Mouse (Mus musculus) kidney, adult 9 months (tissue): ENCODE results near the gene Slc25a34.
A peak's percentile ranks its signal among the peaks of the same experiment; 100 is the strongest.

ENCODE experiments used
- DNase-seq: peaks from one replicate; pipeline ENCODE4 v3.0.0; 2022

Slc25a34 gene

GRCm38 (mm10) chr4:141617863-141618564, 5.6 kb downstream of the Slc25a34 start:
- peak; percentile 92 for DNase-seq

- DNase-seq: peak; percentile 84
Observed at GRCm38 (mm10) chr4:141617299-141617698, 6.3 kb downstream of the Slc25a34 start.

GRCm38 (mm10) chr4:141616811-141617210, 6.8 kb downstream of the Slc25a34 start:
- DNase-seq: no peak

GRCm38 (mm10) chr4:141614946-141615345, 8.7 kb downstream of the Slc25a34 start:
- no peak for DNase-seq

- no peak for DNase-seq
Observed at GRCm38 (mm10) chr4:141609538-141609937, 14.1 kb downstream of the Slc25a34 start.

- DNase-seq: peak; percentile 69
Observed at GRCm38 (mm10) chr4:141605861-141606260, 17.8 kb downstream of the Slc25a34 start, which contains the start of gene Fblim1. Gene Fblim1 (minus strand): TSS chr4:141606096.

GRCm38 (mm10) chr4:141605421-141605820, 18.2 kb downstream of the Slc25a34 start:
- no peak for DNase-seq

GRCm38 (mm10) chr4:141604493-141604892, 19.1 kb downstream of the Slc25a34 start:
- peak; percentile 94 for DNase-seq

- no peak for DNase-seq
Observed at GRCm38 (mm10) chr4:141603921-141604320, 19.7 kb downstream of the Slc25a34 start.

- DNase-seq: peak; percentile 46
Observed at GRCm38 (mm10) chr4:141602523-141603223, 20.9 kb downstream of the Slc25a34 start.

- no peak for DNase-seq
Observed at GRCm38 (mm10) chr4:141601148-141601862, 22.3 kb downstream of the Slc25a34 start.

GRCm38 (mm10) chr4:141600364-141600763, 23.3 kb downstream of the Slc25a34 start:
- DNase-seq: no peak

- DNase-seq: no peak
Observed at GRCm38 (mm10) chr4:141599251-141600141, 24.1 kb downstream of the Slc25a34 start.

- no peak for DNase-seq
Observed at GRCm38 (mm10) chr4:141598894-141599250, 24.7 kb downstream of the Slc25a34 start.

GRCm38 (mm10) chr4:141598199-141598893, 25.3 kb downstream of the Slc25a34 start:
- DNase-seq: no peak

- no peak for DNase-seq
Observed at GRCm38 (mm10) chr4:141596700-141597328, 26.8 kb downstream of the Slc25a34 start.

GRCm38 (mm10) chr4:141595605-141596268, 27.9 kb downstream of the Slc25a34 start:
- peak; percentile 77 for DNase-seq

GRCm38 (mm10) chr4:141595138-141595537, 28.5 kb downstream of the Slc25a34 start:
- DNase-seq: no peak

- DNase-seq: no peak
Observed at GRCm38 (mm10) chr4:141591547-141591946, 32.1 kb downstream of the Slc25a34 start.

- DNase-seq: no peak
Observed at GRCm38 (mm10) chr4:141583919-141584318, 39.7 kb downstream of the Slc25a34 start.

- DNase-seq: no peak
Observed at GRCm38 (mm10) chr4:141581051-141581450, 42.6 kb downstream of the Slc25a34 start.
